Mouse (Mus musculus) myocyte (in vitro differentiated cells): ENCODE measurements around the gene Defb23.

ENCODE experiments used
- CEBPB ChIP-seq: IDR thresholded peaks from 2 replicates; pipeline ENCODE4 v1.6.1; 2011; ENCODE audit warnings: mild to moderate bottlenecking, moderate library complexity; ENCODE audit not compliant: poor library complexity, insufficient read depth, severe bottlenecking
- E2F4 ChIP-seq: IDR thresholded peaks from one replicate; pipeline ENCODE4 v1.6.1; 2011; ENCODE audit warnings: mild to moderate bottlenecking, control low read depth, moderate library complexity; ENCODE audit not compliant: insufficient read depth
- MAX ChIP-seq: IDR thresholded peaks from one replicate; pipeline ENCODE4 v1.6.1; 2011; ENCODE audit warnings: low read depth, mild to moderate bottlenecking, control low read depth
- MYOD1 ChIP-seq, 3 experiments: IDR thresholded peaks; one replicate each; pipeline ENCODE4 v1.6.1; 2011; ENCODE audit warnings: control low read depth in 2 of 3, low read depth in 2 of 3, mild to moderate bottlenecking in 2 of 3, moderate library complexity in 1 of 3; ENCODE audit not compliant: insufficient read length in 2 of 3, control insufficient read depth in 1 of 3
- MYOG ChIP-seq, 3 experiments: IDR thresholded peaks; one replicate each; pipeline ENCODE4 v1.6.1; 2011; ENCODE audit warnings: control low read depth in 2 of 3, low read depth in 2 of 3, mild to moderate bottlenecking in 2 of 3; ENCODE audit not compliant: insufficient read length in 2 of 3, control insufficient read depth in 1 of 3, insufficient read depth in 1 of 3
- POLR2A ChIP-seq: IDR thresholded peaks from one replicate; pipeline ENCODE4 v1.6.1; 2011; ENCODE audit warnings: low read depth, mild to moderate bottlenecking, control low read depth, moderate library complexity; ENCODE audit not compliant: insufficient read length
- POLR2AphosphoS2 ChIP-seq: IDR thresholded peaks from one replicate; pipeline ENCODE4 v1.6.1; 2011; ENCODE audit warnings: low read depth, control low read depth; ENCODE audit not compliant: insufficient read length
- REST ChIP-seq: IDR thresholded peaks from one replicate; pipeline ENCODE4 v1.6.1; 2011; ENCODE audit warnings: mild to moderate bottlenecking, control low read depth, moderate library complexity; ENCODE audit not compliant: insufficient read depth, insufficient read length
- SRF ChIP-seq: IDR thresholded peaks from one replicate; pipeline ENCODE4 v1.6.1; 2011; ENCODE audit warnings: low read depth; ENCODE audit not compliant: control insufficient read depth, insufficient read length
- TCF12 ChIP-seq: IDR thresholded peaks from one replicate; pipeline ENCODE4 v1.6.1; 2011; ENCODE audit warnings: mild to moderate bottlenecking, control low read depth; ENCODE audit not compliant: poor library complexity, insufficient read depth, severe bottlenecking
- TCF3 ChIP-seq: IDR thresholded peaks from one replicate; pipeline ENCODE4 v1.6.1; 2011; ENCODE audit warnings: low read depth, control low read depth; ENCODE audit not compliant: insufficient read length
- USF1 ChIP-seq: IDR thresholded peaks from one replicate; pipeline ENCODE4 v1.6.1; 2011; ENCODE audit warnings: low read depth, mild to moderate bottlenecking, control low read depth, moderate library complexity

- TF ChIP-seq POLR2A: no peak
- TF ChIP-seq USF1: no peak
- TF ChIP-seq MYOG (IDR thresholded peaks at IDR 0.05; ENCODE audit: control insufficient read depth in 1 of 3, insufficient read depth in 1 of 3, insufficient read length in 2 of 3, low read depth in 2 of 3): no peak
- no peak for TF ChIP-seq MAX
- no peak for TF ChIP-seq TCF12
- TF ChIP-seq E2F4: no peak
- TF ChIP-seq CEBPB: no peak
- TF ChIP-seq REST: no peak
- no peak for TF ChIP-seq POLR2AphosphoS2
- no peak for TF ChIP-seq MYOD1 (IDR thresholded peaks at IDR 0.05; ENCODE audit: control insufficient read depth in 1 of 3, insufficient read length in 2 of 3, low read depth in 2 of 3)
- TF ChIP-seq TCF3: no peak
- TF ChIP-seq SRF: no peak
These were observed 24.6 kb downstream of the Defb23 start for GRCm38 (mm10) chr2:152439833-152440232.
